Mouse (Mus musculus): ENCODE results near the gene Sgsm3. TPM values are rescaled to one million over a fixed set of nuclear protein-coding genes. Genes with fewer than 3 reads are reported as not detected.

The Sgsm3 gene
- polyA plus RNA-seq, 1 experiment = not detected

DNA sequence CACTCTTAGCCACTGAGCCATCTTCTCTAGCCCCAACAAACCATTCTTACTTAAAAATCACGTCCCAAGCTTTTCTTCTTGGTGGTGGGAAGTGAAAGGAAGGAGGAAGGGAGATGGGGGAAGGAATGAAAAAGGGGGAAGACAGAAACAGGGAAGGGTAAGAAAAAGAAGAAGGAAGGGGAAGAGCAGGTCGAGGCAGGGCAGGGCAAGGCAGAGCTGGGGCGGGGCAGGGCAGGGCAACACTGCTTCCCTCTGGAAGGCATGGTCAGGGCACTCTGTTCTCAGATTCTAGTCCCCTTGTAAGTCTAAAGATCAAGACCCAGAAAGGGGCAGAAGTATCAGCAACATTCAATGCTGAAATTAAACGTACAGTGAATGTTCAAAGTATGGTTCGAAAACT is 80.2 kb downstream of the Sgsm3 start:
- no peak overlapping the region for H3K4me3 ChIP-seq (ENCODE audit: insufficient read depth, low read depth, low read length)
- H3K27ac ChIP-seq (ENCODE audit: insufficient read depth, low read depth, low read length) = no peak overlapping the region
- TF ChIP-seq POLR2A (IDR thresholded peaks at IDR 0.05; ENCODE audit: insufficient read depth, low read depth, low read length) (no peak), CTCF (IDR thresholded peaks at IDR 0.05; ENCODE audit: insufficient read depth, low read depth, low read length) (no peak)
- H3K4me1 ChIP-seq (ENCODE audit: control insufficient read depth, insufficient read depth, low read length) = peaks cover 14% of the 10 kb centered on the region
- 95% methylated on average over 5 of the region's 5 CpGs for WGBS

DNA sequence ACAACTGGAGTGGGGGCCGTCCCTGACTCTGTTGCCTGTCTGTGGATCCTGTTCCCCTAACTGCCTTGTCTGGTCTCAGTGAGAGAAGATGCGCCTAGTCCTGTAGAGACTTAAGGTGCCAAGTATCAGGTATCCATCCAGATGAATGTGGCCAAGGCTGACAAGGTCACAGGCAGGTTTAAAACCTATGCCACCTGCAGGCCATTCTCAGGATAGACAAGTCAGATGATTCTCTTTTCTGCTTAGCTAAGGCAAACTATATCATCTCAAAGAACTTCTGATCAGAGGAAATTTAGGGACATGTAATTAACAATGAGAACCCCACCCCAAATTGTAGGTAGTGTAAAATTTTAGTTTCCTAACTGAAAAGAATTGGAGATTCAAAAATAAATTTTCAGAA is 83.4 kb downstream of the Sgsm3 start:
- 94% methylated on average over 2 of the region's 2 CpGs for WGBS

More for the DNA sequence above, 83.4 kb downstream of the Sgsm3 start:
- peaks cover 19% of the 10 kb centered on the region for H3K4me1 ChIP-seq (ENCODE audit: control insufficient read depth, insufficient read depth, low read length)
- no peak overlapping the region for H3K4me3 ChIP-seq (ENCODE audit: insufficient read depth, low read depth, low read length)
- TF ChIP-seq CTCF (IDR thresholded peaks at IDR 0.05; ENCODE audit: insufficient read depth, low read depth, low read length) (no peak), POLR2A (IDR thresholded peaks at IDR 0.05; ENCODE audit: insufficient read depth, low read depth, low read length) (no peak)
- H3K27ac ChIP-seq (ENCODE audit: insufficient read depth, low read depth, low read length) = no peak overlapping the region

Other genes with a start within 250 kb of the Sgsm3 start
- gene Adsl, start 29.3 kb upstream of the Sgsm3 start, polyA plus RNA-seq (2012; ENCODE audit: insufficient read depth, insufficient read length, low replicate concordance, missing spikeins) = not detected in 2 replicates
- gene Mrtfa, start 213.0 kb downstream of the Sgsm3 start, polyA plus RNA-seq (2012; ENCODE audit: insufficient read depth, insufficient read length, low replicate concordance, missing spikeins) = not detected in 2 replicates